Mouse (Mus musculus) ES-E14 (cell line): ENCODE data around the gene Olfm3. TPM values are rescaled to one million over a fixed set of nuclear protein-coding genes. Genes with fewer than 3 reads are reported as not detected.

Source experiments
- DNase-seq: peaks from one replicate; pipeline ENCODE4 v3.0.0-alpha.2; 2013; ENCODE audit warnings: low read depth, low spot score
- H3K27ac ChIP-seq: 2 replicates; pipeline ENCODE4 v1.5.1; 2012; ENCODE audit warnings: low read depth, mild to moderate bottlenecking, low read length, moderate library complexity, mixed read lengths; ENCODE audit not compliant: poor library complexity, insufficient read depth, severe bottlenecking
- H3K36me3 ChIP-seq: 2 replicates; pipeline ENCODE4 v1.6.1; 2012; ENCODE audit warnings: mild to moderate bottlenecking, low read length, moderate library complexity, mixed read lengths; ENCODE audit not compliant: control insufficient read depth, poor library complexity, insufficient read depth, severe bottlenecking
- H3K4me1 ChIP-seq, 2 experiments: fragments of 150-350 bp in 1 of 2; sonication (generic) in 1 of 2; 2 replicates each; pipeline ENCODE4 v1.6.1; 2012; ENCODE audit warnings: low read length in 2 of 2, mild to moderate bottlenecking in 1 of 2, mixed read lengths in 1 of 2; ENCODE audit not compliant: control insufficient read depth in 2 of 2, insufficient read depth in 2 of 2, poor library complexity in 1 of 2
- H3K4me3 ChIP-seq, 2 experiments: fragments of 150-350 bp in 1 of 2; sonication (generic) in 1 of 2; 2 replicates each; pipeline ENCODE4 v1.5.1; 2012; ENCODE audit warnings: low read length in 2 of 2, low read depth in 1 of 2, mild to moderate bottlenecking in 1 of 2, mixed read lengths in 1 of 2; ENCODE audit not compliant: insufficient read depth in 1 of 2, poor library complexity in 1 of 2, severe bottlenecking in 1 of 2
- H3K9ac ChIP-seq: 2 replicates; pipeline ENCODE4 v1.6.1; 2012; ENCODE audit warnings: low read depth, mild to moderate bottlenecking, low read length, mixed read lengths; ENCODE audit not compliant: poor library complexity, insufficient read depth, severe bottlenecking
- H3K9me3 ChIP-seq: fragments of 150-350 bp; sonication (generic); 2 replicates; pipeline ENCODE4 v1.6.1; 2012; ENCODE audit warnings: low read depth, mild to moderate bottlenecking, low read length; ENCODE audit not compliant: control insufficient read depth, insufficient read depth
- CHD2 ChIP-seq: IDR thresholded peaks from 2 replicates; pipeline ENCODE4 v1.6.1; 2014; ENCODE audit warnings: mild to moderate bottlenecking, low read depth, low read length, inconsistent platforms
- HCFC1 ChIP-seq: IDR thresholded peaks from 2 replicates; pipeline ENCODE4 v1.6.1; 2012; ENCODE audit warnings: low read length, inconsistent platforms, borderline replicate concordance; ENCODE audit not compliant: insufficient read depth
- MAFK ChIP-seq: IDR thresholded peaks from 2 replicates; pipeline ENCODE4 v1.6.1; 2014; ENCODE audit warnings: mild to moderate bottlenecking, low read depth, low read length, inconsistent platforms; ENCODE audit not compliant: insufficient read depth
- ZC3H11A ChIP-seq: IDR thresholded peaks from 2 replicates; pipeline ENCODE4 v1.6.1; 2012; ENCODE audit warnings: low read depth, mild to moderate bottlenecking, inconsistent platforms, low read length, borderline replicate concordance
- ZNF384 ChIP-seq: IDR thresholded peaks from 2 replicates; pipeline ENCODE4 v1.6.1; 2012; ENCODE audit warnings: low read depth, low read length, inconsistent platforms
- in situ Hi-C, 2 experiments: fragments of 600-800 bp; cut with MboI; formaldehyde crosslinking; loops; one replicate each; pipeline ENCODE4 v1.15.1; 2025; ENCODE audit warnings: low sequenced_read_pairs in 2 of 2, inconsistent platforms in 1 of 2; ENCODE audit not compliant: unreplicated experiment in 2 of 2
- total RNA-seq: library from RNA; depleted of rRNA; stranded (reverse); fragments of 300-350 nt; gene quantifications from 2 replicates; pipeline ENCODE4 v1.2.3, GENCODE M21; 2012

The Olfm3 gene
- total RNA-seq, 1 experiment: not detected

DNA sequence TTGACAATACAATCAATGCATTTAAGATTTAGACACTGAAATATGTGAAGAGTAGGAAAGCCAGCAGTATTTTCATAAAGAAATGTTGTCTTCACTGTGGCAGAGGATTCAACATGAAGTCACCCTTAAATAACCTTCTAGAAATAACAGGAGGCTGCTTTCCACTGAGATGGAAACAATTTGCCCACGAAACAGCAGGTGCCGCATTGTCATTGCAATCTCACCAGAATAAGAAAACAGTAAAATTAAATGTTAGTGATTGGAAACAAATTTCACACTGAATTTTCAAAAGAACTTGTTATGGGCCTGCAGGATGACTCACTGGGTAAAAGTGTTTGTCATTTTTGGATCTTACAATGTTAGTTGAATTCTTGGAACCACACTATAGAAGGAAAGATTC lies 29.0 kb downstream of the Olfm3 start:
- Histone ChIP-seq H3K36me3 (no peaks in the 10 kb centered on the region), H3K9me3 (no peaks in the 10 kb centered on the region)

DNA sequence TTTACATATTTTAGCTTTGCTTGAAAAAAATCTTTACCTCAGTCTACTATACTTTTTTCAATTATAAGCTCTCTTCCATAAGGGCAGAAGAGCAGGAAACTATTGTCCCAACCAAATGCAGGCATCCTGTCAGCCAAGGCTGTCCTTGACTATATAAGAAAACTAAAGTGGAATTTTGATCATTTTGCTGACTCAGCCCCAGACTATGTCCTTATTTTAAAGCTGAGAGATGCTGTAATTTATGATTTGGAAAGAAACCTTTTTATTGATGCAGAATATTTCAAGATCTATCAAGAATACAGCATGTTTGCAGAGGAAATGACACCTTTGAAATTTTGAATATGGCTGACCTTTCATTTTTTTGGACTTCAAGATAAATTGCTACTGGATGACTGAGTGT lies 51.0 kb downstream of the Olfm3 start:
- H3K36me3 ChIP-seq: no peaks in the 10 kb centered on the region
- no peaks in the 10 kb centered on the region for H3K4me1 ChIP-seq
- DNase-seq: no peak
- no peak overlapping the region for H3K9ac ChIP-seq
- no peaks in the 10 kb centered on the region for H3K9me3 ChIP-seq
- no peak for TF ChIP-seq ZC3H11A
- TF ChIP-seq MAFK: 0 out of 2 replicates have a peak, but pooled peaks have one; percentile 55
- no peak overlapping the region for H3K4me3 ChIP-seq
- H3K27ac ChIP-seq: no peak overlapping the region
- in situ Hi-C loops: no loop called here

More for the DNA sequence above, 29.0 kb downstream of the Olfm3 start:
- no peak for DNase-seq
- no peak overlapping the region for H3K9ac ChIP-seq
- TF ChIP-seq ZNF384 (no peak), MAFK (no peak), CHD2 (no peak), ZC3H11A (no peak), HCFC1 (no peak)
- H3K4me1 ChIP-seq: no peaks in the 10 kb centered on the region
- in situ Hi-C loops: no loop called here
- no peak overlapping the region for H3K4me3 ChIP-seq
- no peak overlapping the region for H3K27ac ChIP-seq

DNA sequence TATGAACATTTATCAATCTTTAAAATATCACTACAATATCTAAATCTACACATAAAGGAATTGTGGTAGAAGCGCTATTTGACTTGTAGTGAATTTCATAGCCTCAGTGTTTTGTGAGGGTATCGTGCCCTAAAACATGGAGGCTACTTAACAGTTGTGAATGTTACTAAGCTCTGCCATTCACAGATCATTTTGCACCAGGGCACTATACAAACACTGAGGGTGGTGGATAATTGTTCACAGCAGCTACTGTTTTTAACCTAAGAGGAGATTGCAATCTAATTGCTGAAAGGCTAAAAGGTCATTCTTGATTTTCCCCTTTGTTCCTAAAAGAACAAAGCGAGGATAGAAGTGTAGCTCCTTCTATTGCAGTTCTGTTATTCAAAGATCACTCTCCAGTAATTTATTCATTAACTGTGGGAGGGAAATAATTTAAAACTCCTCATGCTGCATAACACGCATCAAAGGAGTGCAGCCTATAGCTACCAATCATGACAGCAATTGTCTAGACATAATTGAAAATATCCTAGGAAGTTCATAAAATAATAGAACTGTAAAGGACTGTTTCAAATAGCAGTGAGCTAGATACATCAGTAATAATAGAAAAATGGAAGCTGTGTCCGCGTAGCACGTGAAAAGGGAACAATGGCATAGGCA lies 55.6 kb downstream of the Olfm3 start:
- DNase-seq: no peak
- TF ChIP-seq ZC3H11A (no peak), CHD2 (no peak), MAFK (no peak), ZNF384 (no peak), HCFC1 (no peak)
- H3K9ac ChIP-seq: no peak overlapping the region
- no peak overlapping the region for H3K4me3 ChIP-seq
- H3K4me1 ChIP-seq: no peaks in the 10 kb centered on the region
- in situ Hi-C loops: no loop called here
- no peaks in the 10 kb centered on the region for H3K9me3 ChIP-seq
- no peaks in the 10 kb centered on the region for H3K36me3 ChIP-seq
- no peak overlapping the region for H3K27ac ChIP-seq

DNA sequence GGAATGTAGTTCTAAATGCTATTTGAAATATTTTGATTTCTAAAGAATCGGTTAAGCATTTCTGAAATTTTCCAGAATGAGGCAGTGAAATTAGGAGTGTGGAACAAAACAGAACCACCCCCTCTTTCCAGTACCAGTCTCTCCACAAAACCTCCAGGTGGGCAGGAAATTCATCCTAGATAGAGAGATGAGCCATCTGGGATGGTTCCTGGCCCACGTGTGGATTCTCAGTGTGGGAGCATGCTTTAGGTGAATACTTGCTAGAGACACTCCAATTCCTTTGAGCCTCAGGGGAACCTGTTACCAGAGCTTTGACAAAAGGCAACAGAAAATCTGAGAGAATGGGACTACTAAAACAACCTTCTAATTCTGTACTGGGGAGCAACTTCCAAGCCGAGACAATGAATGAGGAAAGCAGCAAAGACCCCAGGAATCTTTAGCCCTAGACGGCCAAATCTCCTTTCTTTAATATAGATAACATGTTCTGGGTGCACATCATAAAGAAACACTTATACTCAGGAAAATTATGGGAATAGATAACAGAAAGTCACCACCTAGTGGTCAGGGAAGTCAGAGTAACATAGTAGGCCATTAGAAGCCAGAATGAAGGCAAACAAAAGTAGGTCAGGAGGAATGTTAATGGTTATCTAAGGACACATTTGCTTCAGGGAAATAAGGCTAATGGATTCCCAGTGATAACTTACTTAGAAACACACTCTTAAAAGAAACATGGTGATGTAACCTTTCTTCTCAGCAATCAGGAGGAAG lies 58.6 kb downstream of the Olfm3 start:
- Histone ChIP-seq H3K27ac (no peak overlapping the region), H3K36me3 (no peaks in the 10 kb centered on the region), H3K4me3 (no peak overlapping the region), H3K4me1 (no peaks in the 10 kb centered on the region), H3K9me3 (no peaks in the 10 kb centered on the region), H3K9ac (no peak overlapping the region)
- no peak for TF ChIP-seq CHD2
- no peak for TF ChIP-seq HCFC1
- no peak for TF ChIP-seq ZC3H11A
- no peak for TF ChIP-seq MAFK
- TF ChIP-seq ZNF384: no peak
- in situ Hi-C loops: no loop called here
- DNase-seq: no peak
